Mouse (Mus musculus) megakaryocyte, embryonic 14.5 days (primary cell): ENCODE measurements at regions not wholly inside any gene's neighbourhood (a gene's known extent, or its start where the extent isn't known, plus 50 kb on each side); places are given as distances from the start of the nearest gene placed in this dataset.

ENCODE experiments used
- H3K27me3 ChIP-seq: replicated peaks from 2 replicates; pipeline ENCODE3; 2012; ENCODE audit warnings: inconsistent platforms
- H3K36me3 ChIP-seq: replicated peaks from 2 replicates; pipeline ENCODE3; 2012; ENCODE audit warnings: low read length, inconsistent platforms, mixed read lengths
- H3K4me1 ChIP-seq: 2 replicates; pipeline ENCODE4 v1.6.1; 2012; ENCODE audit warnings: inconsistent platforms
- H3K4me3 ChIP-seq: replicated peaks from 2 replicates; pipeline ENCODE3; 2012; ENCODE audit warnings: moderate library complexity, mild to moderate bottlenecking, inconsistent platforms
- H3K9me3 ChIP-seq: 2 replicates; pipeline ENCODE4 v1.6.1; 2012; ENCODE audit warnings: inconsistent platforms
- FLI1 ChIP-seq: IDR thresholded peaks from 2 replicates; pipeline ENCODE4 v1.6.1; 2012; ENCODE audit warnings: low read length, inconsistent platforms, mixed read lengths
- GATA1 ChIP-seq: IDR thresholded peaks from 3 replicates; pipeline ENCODE4 v1.6.1; 2012; ENCODE audit warnings: mixed read lengths, low read length, inconsistent platforms, borderline replicate concordance

DNA sequence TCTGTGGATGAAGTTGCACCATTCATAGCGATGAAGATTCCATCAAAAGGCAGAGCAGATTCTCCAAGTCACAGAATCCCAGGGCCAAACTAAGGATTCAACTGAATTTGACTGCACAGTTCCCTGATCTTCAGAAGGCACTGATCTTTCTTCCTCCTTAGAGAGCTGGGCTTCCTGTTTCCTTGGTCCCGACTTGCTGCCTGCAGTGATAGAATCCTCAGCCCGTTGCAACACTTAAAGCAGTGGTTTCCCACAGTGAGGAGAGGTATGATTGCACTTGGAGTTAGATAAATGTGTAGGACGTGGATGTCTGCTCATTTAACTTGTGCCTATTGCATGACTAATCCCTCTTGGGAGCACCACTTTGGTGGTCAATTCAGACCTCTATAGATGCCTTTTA is 265.2 kb downstream of the Gm826 start:
- no peaks in the 10 kb centered on the region for H3K4me1 ChIP-seq
- H3K27me3 ChIP-seq = no peaks in the 10 kb centered on the region
- no peaks in the 10 kb centered on the region for H3K36me3 ChIP-seq
- no peak overlapping the region for H3K4me3 ChIP-seq
- TF ChIP-seq FLI1 = no peak
- no peak for TF ChIP-seq GATA1
- H3K9me3 ChIP-seq = 0 out of 2 replicates have a peak, but pooled peaks cover 6% of the 10 kb centered on the region

- H3K36me3 ChIP-seq = no peaks in the 10 kb centered on the region
- no peaks in the 10 kb centered on the region for H3K4me1 ChIP-seq
- 0 out of 2 replicates have a peak, but pooled peaks cover 6% of the 10 kb centered on the region for H3K9me3 ChIP-seq
- TF ChIP-seq FLI1 (no peak), GATA1 (no peak)
- no peaks in the 10 kb centered on the region for H3K27me3 ChIP-seq
- no peak overlapping the region for H3K4me3 ChIP-seq
These were observed 266.1 kb downstream of the Gm826 start for GRCm38 (mm10) chr2:160067904-160068303.

- Histone ChIP-seq H3K4me3 (no peak overlapping the region), H3K9me3 (0 out of 2 replicates have a peak, but pooled peaks cover 6% of the 10 kb centered on the region), H3K27me3 (no peaks in the 10 kb centered on the region), H3K36me3 (no peaks in the 10 kb centered on the region), H3K4me1 (no peaks in the 10 kb centered on the region)
- TF ChIP-seq FLI1 = no peak
- TF ChIP-seq GATA1 = no peak
These were observed 267.3 kb downstream of the Gm826 start for GRCm38 (mm10) chr2:160066491-160067303.

GRCm38 (mm10) chr2:160062148-160062937 is 271.6 kb downstream of the Gm826 start:
- no peak overlapping the region for H3K4me3 ChIP-seq
- H3K36me3 ChIP-seq = no peaks in the 10 kb centered on the region
- H3K27me3 ChIP-seq = no peaks in the 10 kb centered on the region
- no peaks in the 10 kb centered on the region for H3K4me1 ChIP-seq
- TF ChIP-seq GATA1 (no peak), FLI1 (no peak)
- peaks cover 18% of the 10 kb centered on the region for H3K9me3 ChIP-seq

- no peak overlapping the region for H3K4me3 ChIP-seq
- H3K9me3 ChIP-seq = peaks cover 30% of the 10 kb centered on the region
- H3K36me3 ChIP-seq = no peaks in the 10 kb centered on the region
- H3K4me1 ChIP-seq = no peaks in the 10 kb centered on the region
- no peaks in the 10 kb centered on the region for H3K27me3 ChIP-seq
- TF ChIP-seq GATA1 (no peak), FLI1 (no peak)
These were observed 273.9 kb downstream of the Gm826 start for GRCm38 (mm10) chr2:160060091-160060490.

- peaks cover 42% of the 10 kb centered on the region for H3K9me3 ChIP-seq
These were observed 276.8 kb downstream of the Gm826 start for GRCm38 (mm10) chr2:160057211-160057610.

DNA sequence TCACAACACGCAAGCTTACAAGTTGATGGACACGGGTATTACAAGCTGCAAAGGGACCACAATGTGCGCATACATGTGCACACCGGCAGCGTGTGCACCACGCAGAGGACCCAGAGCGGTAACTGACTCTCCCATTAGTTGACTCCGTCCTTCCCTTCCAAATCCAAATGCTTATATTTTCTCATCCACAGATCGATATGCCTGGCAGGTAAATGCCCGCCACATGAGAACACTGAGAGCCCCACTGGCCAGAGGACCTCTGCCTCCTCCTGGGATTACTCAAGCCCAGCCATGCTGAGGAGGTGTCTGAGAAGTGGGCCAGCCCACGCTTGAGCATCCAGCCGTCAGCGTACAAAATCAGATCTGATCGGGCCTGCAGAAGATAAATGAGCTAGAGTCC is 279.6 kb downstream of the Gm826 start:
- TF ChIP-seq FLI1 = no peak
- no peak for TF ChIP-seq GATA1
- peaks cover 46% of the 10 kb centered on the region for H3K9me3 ChIP-seq
- no peaks in the 10 kb centered on the region for H3K36me3 ChIP-seq
- no peaks in the 10 kb centered on the region for H3K4me1 ChIP-seq
- no peaks in the 10 kb centered on the region for H3K27me3 ChIP-seq
- H3K4me3 ChIP-seq = no peak overlapping the region

More at GRCm38 (mm10) chr2:160057211-160057610, 276.8 kb downstream of the Gm826 start:
- H3K4me3 ChIP-seq = no peak overlapping the region
- H3K27me3 ChIP-seq = no peaks in the 10 kb centered on the region
- H3K36me3 ChIP-seq = no peaks in the 10 kb centered on the region
- TF ChIP-seq FLI1 (no peak), GATA1 (no peak)
- H3K4me1 ChIP-seq = no peaks in the 10 kb centered on the region

- no peaks in the 10 kb centered on the region for H3K36me3 ChIP-seq
These were observed 285.7 kb downstream of the Gm826 start for GRCm38 (mm10) chr2:160048286-160048685.

DNA sequence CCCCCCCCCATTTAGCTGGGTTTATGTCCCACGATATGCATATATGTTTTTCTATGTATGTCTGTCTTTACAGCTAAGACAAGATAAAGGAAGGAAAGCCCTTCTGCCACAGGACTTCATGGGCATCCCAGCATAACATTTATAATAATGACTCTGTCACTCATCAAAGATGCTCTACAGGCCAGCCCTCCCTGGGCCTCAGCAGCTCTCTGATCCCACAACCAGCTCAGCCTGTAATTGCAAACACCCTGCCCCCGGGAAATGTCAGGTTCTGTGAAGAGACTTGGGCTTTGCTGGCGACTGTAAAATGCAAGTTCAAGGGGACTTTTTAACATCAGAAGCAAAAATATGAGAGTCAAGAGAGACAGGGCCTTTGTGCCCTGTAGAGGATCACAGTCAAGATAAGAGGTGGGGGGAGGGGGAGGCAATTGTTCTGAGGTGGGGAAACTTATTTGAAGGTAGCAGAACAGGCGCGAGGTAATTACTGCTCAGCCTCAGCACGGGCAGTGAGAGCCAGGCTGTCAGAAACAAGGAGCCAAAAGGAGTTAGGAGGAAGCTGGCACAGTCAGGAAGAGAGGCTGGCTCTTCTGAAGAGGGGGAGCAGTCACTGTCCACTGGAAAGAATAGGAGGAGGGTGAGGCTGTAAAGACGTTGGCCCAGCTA is 286.9 kb downstream of the Gm826 start:
- Histone ChIP-seq H3K9me3 (peaks cover 24% of the 10 kb centered on the region), H3K4me1 (no peaks in the 10 kb centered on the region), H3K4me3 (no peak overlapping the region), H3K36me3 (no peaks in the 10 kb centered on the region), H3K27me3 (no peaks in the 10 kb centered on the region)
- no peak for TF ChIP-seq FLI1
- TF ChIP-seq GATA1 = no peak

More at GRCm38 (mm10) chr2:160048286-160048685, 285.7 kb downstream of the Gm826 start:
- H3K4me1 ChIP-seq = no peaks in the 10 kb centered on the region
- TF ChIP-seq GATA1 (no peak), FLI1 (no peak)
- no peak overlapping the region for H3K4me3 ChIP-seq
- peaks cover 28% of the 10 kb centered on the region for H3K9me3 ChIP-seq
- no peaks in the 10 kb centered on the region for H3K27me3 ChIP-seq
